Mouse (Mus musculus) heart, postnatal 10 days (tissue): ENCODE measurements around the gene Rnf43. TPM values are rescaled to one million over a fixed set of nuclear protein-coding genes. Genes with fewer than 3 reads are reported as not detected.
A peak's percentile ranks its signal among the peaks of the same experiment; 100 is the strongest.

Experiments used
- DNase-seq, 2 experiments: peaks; one replicate each; pipeline ENCODE4 v3.0.0; 2021
- intact Hi-C: fragments of 180-260 bp; cut with DNase I; formaldehyde crosslinking; loops from one replicate; pipeline ENCODE4 v1.15.1; 2025
- total RNA-seq, 2 experiments: library from RNA; stranded (reverse); gene quantifications; 2 replicates each; pipeline ENCODE4 v1.2.3; 2021

Rnf43 gene
- total RNA-seq, result under 1 TPM; 0.34 to 0.40 TPM

GRCm38 (mm10) chr11:87662407-87662806, at the start of gene Rnf43:
Gene Rnf43, plus strand, starts transcription at chr11:87662722.
- intact Hi-C loops, result loop anchor here (1.0 to 10.0 kb wide), 3 partner anchors 109 to 292 kb away; no protein-coding TSS in a partner anchor
- DNase-seq, result peak; percentile 82 to 89

- intact Hi-C loops, result no loop called here
- DNase-seq, result no peak
These were observed 48.5 kb upstream of the Rnf43 start for GRCm38 (mm10) chr11:87613972-87614371.

GRCm38 (mm10) chr11:87615551-87615950, 47.0 kb upstream of the Rnf43 start:
- DNase-seq, result no peak

GRCm38 (mm10) chr11:87615952-87616351, 46.6 kb upstream of the Rnf43 start:
- DNase-seq, result no peak
- intact Hi-C loops, result no loop called here

More at GRCm38 (mm10) chr11:87615551-87615950, 47.0 kb upstream of the Rnf43 start:
- intact Hi-C loops, result no loop called here

- DNase-seq, result no peak
- intact Hi-C loops, result no loop called here
These were observed 45.6 kb upstream of the Rnf43 start, which contains the start of gene Hsf5 for GRCm38 (mm10) chr11:87616790-87617474. Gene Hsf5, plus strand, starts transcription at chr11:87617164.

- intact Hi-C loops, result no loop called here
- no peak for DNase-seq
These were observed 44.9 kb upstream of the Rnf43 start for GRCm38 (mm10) chr11:87617606-87618005.

GRCm38 (mm10) chr11:87623160-87623559, 39.4 kb upstream of the Rnf43 start:
- no peak for DNase-seq
- intact Hi-C loops, result no loop called here

- intact Hi-C loops, result no loop called here
- peak; percentile 44 to 59 for DNase-seq
These were observed 32.7 kb upstream of the Rnf43 start for GRCm38 (mm10) chr11:87629859-87630258.

GRCm38 (mm10) chr11:87638793-87639192, 23.7 kb upstream of the Rnf43 start:
- no peak for DNase-seq
- intact Hi-C loops, result no loop called here

GRCm38 (mm10) chr11:87639206-87639605, 23.3 kb upstream of the Rnf43 start:
- intact Hi-C loops, result no loop called here

GRCm38 (mm10) chr11:87642865-87643264, 19.7 kb upstream of the Rnf43 start:
- intact Hi-C loops, result no loop called here
- DNase-seq, result no peak

More at GRCm38 (mm10) chr11:87639206-87639605, 23.3 kb upstream of the Rnf43 start:
- DNase-seq, result peak; percentile 67 to 73

GRCm38 (mm10) chr11:87654693-87655092, 7.8 kb upstream of the Rnf43 start:
- DNase-seq, result no peak
- intact Hi-C loops, result no loop called here

GRCm38 (mm10) chr11:87659216-87659615, 3.3 kb upstream of the Rnf43 start:
- intact Hi-C loops, result no loop called here
- DNase-seq, result no peak

- no peak for DNase-seq
- intact Hi-C loops, result loop anchor here (1.0 to 10.0 kb wide), 3 partner anchors 108 to 292 kb away; no protein-coding TSS in a partner anchor
These were observed 300 bp downstream of the Rnf43 start for GRCm38 (mm10) chr11:87662822-87663221.

GRCm38 (mm10) chr11:87663948-87664347, 1.4 kb downstream of the Rnf43 start:
- DNase-seq, result no peak
- intact Hi-C loops, result loop anchor here (2.0 to 10.0 kb wide), 2 partner anchors 153 to 291 kb away; no protein-coding TSS in a partner anchor

GRCm38 (mm10) chr11:87664521-87664920, 2.0 kb downstream of the Rnf43 start:
- DNase-seq, result no peak
- intact Hi-C loops, result loop anchor here (10.0 kb wide), 1 partner anchor 290 kb away; no protein-coding TSS in a partner anchor

GRCm38 (mm10) chr11:87665224-87665623, 2.7 kb downstream of the Rnf43 start:
- no peak for DNase-seq

GRCm38 (mm10) chr11:87665658-87666057, 3.1 kb downstream of the Rnf43 start:
- DNase-seq, result no peak
- intact Hi-C loops, result loop anchor here (10.0 kb wide), 1 partner anchor 289 kb away; no protein-coding TSS in a partner anchor

More at GRCm38 (mm10) chr11:87665224-87665623, 2.7 kb downstream of the Rnf43 start:
- intact Hi-C loops, result loop anchor here (10.0 kb wide), 1 partner anchor 290 kb away; no protein-coding TSS in a partner anchor

- intact Hi-C loops, result loop anchor here (10.0 kb wide), 1 partner anchor 288 kb away; no protein-coding TSS in a partner anchor
- DNase-seq, result no peak
These were observed 3.9 kb downstream of the Rnf43 start for GRCm38 (mm10) chr11:87666256-87667035.

- no peak for DNase-seq
- intact Hi-C loops, result loop anchor here (10.0 kb wide), 1 partner anchor 287 kb away; no protein-coding TSS in a partner anchor
These were observed 4.9 kb downstream of the Rnf43 start for GRCm38 (mm10) chr11:87667107-87668090.
